Mouse (Mus musculus) kidney, postnatal 0 days (tissue): ENCODE results near the gene D7Ertd443e. TPM values are rescaled to one million over a fixed set of nuclear protein-coding genes. Genes with fewer than 3 reads are reported as not detected.
A peak's percentile ranks its signal among the peaks of the same experiment; 100 is the strongest.

Source experiments
- ATAC-seq: fragments of 200-750 bp; cut with Nextera tagmentation; replicated peaks from 2 replicates; pipeline ENCODE4 v1.8.0; 2017; ENCODE audit warnings: low read depth, moderate number of reproducible peaks, moderate TSS enrichment, moderate library complexity; ENCODE audit not compliant: low FRiP score
- DNase-seq: peaks from one replicate; pipeline ENCODE4 v3.0.0-alpha.2; 2016; ENCODE audit warnings: low spot score
- H3K27ac ChIP-seq: fragments of 300-500 bp; sonication (generic); 2 replicates; pipeline ENCODE4 v1.5.1; 2014; ENCODE audit warnings: mild to moderate bottlenecking
- H3K27me3 ChIP-seq: fragments of 300-500 bp; sonication (generic); 2 replicates; pipeline ENCODE4 v1.6.1; 2014; ENCODE audit warnings: low read length, mixed read lengths; ENCODE audit not compliant: insufficient read depth
- H3K36me3 ChIP-seq: fragments of 300-500 bp; sonication (generic); 2 replicates; pipeline ENCODE4 v1.6.1; 2014; ENCODE audit warnings: low read length, mixed read lengths; ENCODE audit not compliant: insufficient read depth
- H3K4me1 ChIP-seq: fragments of 300-500 bp; sonication (generic); replicated peaks from 2 replicates; pipeline ENCODE4 v1.6.1; 2014; ENCODE audit warnings: antibody characterized with exemption, low read length, mixed read lengths; ENCODE audit not compliant: insufficient read depth
- H3K4me2 ChIP-seq: fragments of 300-500 bp; sonication (generic); 2 replicates; pipeline ENCODE4 v1.6.1; 2014; ENCODE audit warnings: mild to moderate bottlenecking, low read length, moderate library complexity, mixed read lengths
- H3K4me3 ChIP-seq: fragments of 300-500 bp; sonication (generic); replicated peaks from 2 replicates; pipeline ENCODE4 v1.5.1; 2014; ENCODE audit warnings: low read depth, low read length
- H3K9ac ChIP-seq: fragments of 300-500 bp; sonication (generic); 2 replicates; pipeline ENCODE4 v1.6.1; 2014; ENCODE audit warnings: low read depth, low read length
- H3K9me3 ChIP-seq: fragments of 300-500 bp; sonication (generic); replicated peaks from 2 replicates; pipeline ENCODE4 v1.6.1; 2016; ENCODE audit warnings: low read length, inconsistent platforms, mixed read lengths
- CTCF ChIP-seq: IDR thresholded peaks from 2 replicates; pipeline ENCODE4 v1.5.1; 2016; ENCODE audit warnings: antibody characterized with exemption, low read depth, mild to moderate bottlenecking, moderate library complexity
- WGBS: fragments of 180-500 bp; shearing (Covaris S2); extraction: QIAGEN DNeasy Blood & Tissue Kit; methylation state at CpG from one replicate; pipeline ENCODE4 v1.1.7; 2014; 5-methylcytosine and 5-hydroxymethylcytosine counted together
- polyA plus RNA-seq: library from polyadenylated mRNA; unstranded; fragments of >200 nt; fragmentation: Nextera tagmentation; extraction: Ambion mirVana; gene quantifications from 2 replicates; pipeline ENCODE4 v1.2.1, GENCODE M21; 2015

The D7Ertd443e gene
- polyA plus RNA-seq, 1 experiment from 2014 or later, result 0.42 TPM

DNA sequence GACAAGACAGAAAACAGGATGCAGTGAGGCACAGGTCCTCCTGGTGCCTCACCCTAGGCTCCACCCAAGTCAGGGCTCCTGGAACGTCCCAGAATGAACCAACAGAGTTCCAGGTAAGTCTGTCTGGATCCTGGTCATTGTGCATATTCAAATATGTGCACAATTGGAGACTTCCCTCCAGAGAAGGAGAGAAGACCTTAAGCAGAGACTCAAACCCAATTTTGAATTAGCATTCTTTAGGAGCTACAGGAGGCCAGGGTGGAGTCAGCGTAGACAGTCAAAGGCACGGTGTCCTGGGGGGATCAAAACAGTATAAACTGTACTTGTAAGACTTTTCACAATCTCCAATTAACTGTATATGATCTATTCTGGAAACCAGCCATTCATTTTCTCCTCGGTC, 113.0 kb downstream of the D7Ertd443e start:
- no peaks in the 10 kb centered on the region for H3K27me3 ChIP-seq
- ATAC-seq, result no peak

GRCm38 (mm10) chr7:134265783-134266182, 119.7 kb downstream of the D7Ertd443e start:
- Histone ChIP-seq H3K36me3 (no peaks in the 10 kb centered on the region), H3K4me3 (no peak overlapping the region), H3K4me2 (no peak overlapping the region), H3K4me1 (no peaks in the 10 kb centered on the region), H3K9ac (no peak overlapping the region), H3K9me3 (no peaks in the 10 kb centered on the region), H3K27me3 (no peaks in the 10 kb centered on the region), H3K27ac (no peak overlapping the region)
- DNase-seq (no peak), ATAC-seq (no peak)
- 83% methylated on average over 4 of the region's 4 CpGs for WGBS
- TF ChIP-seq CTCF, result no peak

More for the DNA sequence above, 113.0 kb downstream of the D7Ertd443e start:
- no peaks in the 10 kb centered on the region for H3K4me1 ChIP-seq
- H3K36me3 ChIP-seq, result no peaks in the 10 kb centered on the region
- H3K9ac ChIP-seq, result no peak overlapping the region
- no peaks in the 10 kb centered on the region for H3K9me3 ChIP-seq
- TF ChIP-seq CTCF, result no peak
- no peak overlapping the region for H3K27ac ChIP-seq
- no peak overlapping the region for H3K4me2 ChIP-seq
- DNase-seq, result no peak
- no peak overlapping the region for H3K4me3 ChIP-seq
- WGBS, result 77% methylated on average over 4 of the region's 4 CpGs

DNA sequence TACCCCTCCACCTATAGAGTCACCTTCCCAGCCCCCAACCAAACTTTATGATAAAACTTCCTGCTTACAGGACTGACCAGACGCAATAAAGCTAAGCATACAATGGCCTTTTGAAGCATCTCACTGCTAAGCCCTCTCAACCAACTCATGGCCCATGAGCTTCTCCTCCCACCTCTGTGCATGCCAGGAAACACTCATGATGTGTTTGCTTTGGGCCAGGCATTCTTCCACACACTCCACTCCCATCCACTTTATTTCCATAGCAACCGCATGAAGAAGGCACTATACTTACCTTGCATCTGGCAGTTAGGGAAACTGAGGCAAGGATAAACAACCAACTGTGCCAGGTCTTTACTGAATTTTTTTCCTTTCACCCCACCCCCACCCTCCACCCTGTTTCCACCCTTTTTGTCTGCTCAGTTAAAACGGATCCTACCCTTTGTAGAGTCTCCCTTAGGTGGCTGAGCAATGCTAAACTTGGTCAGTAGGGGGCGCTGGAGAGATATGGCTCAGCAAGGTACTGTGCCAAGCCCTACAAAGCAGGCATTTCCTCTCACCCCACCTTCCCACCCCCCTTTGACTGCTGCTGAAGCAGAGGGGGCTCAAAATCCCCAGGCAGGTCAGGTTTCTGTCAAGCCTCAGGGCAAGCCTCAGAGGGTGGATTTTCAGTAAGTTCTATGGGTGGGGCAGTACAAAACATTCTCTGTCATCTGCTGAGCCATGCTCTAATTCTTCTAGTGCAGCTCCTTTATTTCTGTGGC, 122.1 kb downstream of the D7Ertd443e start:
- WGBS, result 40% methylated on average over 4 of the region's 4 CpGs
- Histone ChIP-seq H3K4me3 (no peak overlapping the region), H3K4me1 (no peaks in the 10 kb centered on the region), H3K4me2 (no peak overlapping the region), H3K36me3 (no peaks in the 10 kb centered on the region), H3K9ac (no peak overlapping the region), H3K9me3 (no peaks in the 10 kb centered on the region), H3K27me3 (no peaks in the 10 kb centered on the region), H3K27ac (no peak overlapping the region)
- ATAC-seq (peak; percentile 46; the same call in 1 of the 2 replicates), DNase-seq (peak; percentile 56)
- peak; percentile 85 for TF ChIP-seq CTCF

- WGBS, result 51% methylated on average over 4 of the region's 4 CpGs
- H3K36me3 ChIP-seq, result no peaks in the 10 kb centered on the region
- no peak overlapping the region for H3K9ac ChIP-seq
- no peak overlapping the region for H3K4me3 ChIP-seq
- H3K27ac ChIP-seq, result no peak overlapping the region
- H3K4me1 ChIP-seq, result no peaks in the 10 kb centered on the region
- H3K4me2 ChIP-seq, result no peak overlapping the region
- H3K27me3 ChIP-seq, result no peaks in the 10 kb centered on the region
- DNase-seq (peak; percentile 50), ATAC-seq (0 out of 2 replicates have a peak, but pooled peaks have one; percentile 21)
- no peaks in the 10 kb centered on the region for H3K9me3 ChIP-seq
- peak; percentile 35 for TF ChIP-seq CTCF
These were observed 124.3 kb downstream of the D7Ertd443e start for GRCm38 (mm10) chr7:134261003-134261701.

DNA sequence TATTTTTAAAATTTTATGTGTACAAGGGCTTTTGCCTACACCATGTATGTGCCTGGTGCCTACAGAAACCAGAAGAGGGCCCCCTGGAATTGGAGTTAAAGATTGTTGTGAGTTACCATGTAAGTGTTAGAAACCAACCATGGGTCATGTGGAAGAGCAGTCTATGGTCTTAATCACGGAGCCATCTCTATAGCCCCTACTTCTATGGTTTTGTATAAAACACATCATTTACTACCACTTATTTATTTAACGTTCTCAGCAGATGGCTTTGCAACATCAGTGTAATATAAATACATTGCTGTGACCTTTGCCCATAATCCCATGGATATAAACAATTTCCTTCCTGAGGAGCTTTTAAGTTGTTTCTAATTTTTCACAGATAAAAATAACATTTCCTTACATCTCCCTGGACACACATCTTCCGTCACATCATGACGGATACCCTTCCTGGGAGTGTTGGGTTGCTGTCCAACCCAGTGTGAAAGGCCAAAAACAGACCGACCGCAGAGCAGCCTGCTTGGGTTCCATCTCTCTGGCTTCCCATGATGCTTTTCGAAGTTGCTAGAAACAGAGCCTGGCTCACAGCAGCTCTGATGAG, 135.1 kb downstream of the D7Ertd443e start:
- Histone ChIP-seq H3K27ac (no peak overlapping the region), H3K4me2 (no peak overlapping the region), H3K4me3 (no peak overlapping the region), H3K9me3 (no peaks in the 10 kb centered on the region), H3K36me3 (no peaks in the 10 kb centered on the region), H3K4me1 (no peaks in the 10 kb centered on the region), H3K9ac (no peak overlapping the region), H3K27me3 (no peaks in the 10 kb centered on the region)
- ATAC-seq (no peak), DNase-seq (no peak)
- WGBS, result 53% methylated on average over 7 of the region's 7 CpGs
- TF ChIP-seq CTCF, result no peak

DNA sequence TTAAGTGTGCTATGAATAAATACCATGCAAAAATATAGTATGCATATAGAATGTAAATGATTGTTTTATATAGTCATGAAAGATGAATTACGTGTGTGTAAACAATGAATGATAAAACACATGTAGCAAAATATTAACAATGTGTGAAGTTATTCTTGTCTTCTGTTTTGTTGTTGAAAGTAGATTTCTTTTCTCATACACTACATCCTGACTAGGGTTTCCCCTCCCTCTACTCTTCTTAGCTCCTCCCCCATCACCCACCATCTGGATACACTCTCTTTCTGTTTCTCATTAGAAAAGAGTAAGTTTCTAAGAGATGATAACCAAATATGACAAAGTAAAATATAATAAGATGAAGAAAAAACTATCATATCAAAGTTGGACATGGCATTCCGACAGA, 137.4 kb downstream of the D7Ertd443e start:
- Histone ChIP-seq H3K4me3 (no peak overlapping the region), H3K36me3 (no peaks in the 10 kb centered on the region), H3K27me3 (no peaks in the 10 kb centered on the region), H3K9ac (no peak overlapping the region), H3K9me3 (no peaks in the 10 kb centered on the region), H3K4me1 (no peaks in the 10 kb centered on the region), H3K27ac (no peak overlapping the region), H3K4me2 (no peak overlapping the region)
- DNase-seq, result no peak
- no peak for ATAC-seq
- no peak for TF ChIP-seq CTCF
- WGBS, result 96% methylated on average over 2 of the region's 2 CpGs
